Mouse (Mus musculus): Measurements from ENCODE around the gene Fes. TPM values are rescaled to one million over a fixed set of nuclear protein-coding genes. Genes with fewer than 3 reads are reported as not detected.

Gene Fes
- polyA plus RNA-seq, 1 experiment: 10.0 TPM

DNA sequence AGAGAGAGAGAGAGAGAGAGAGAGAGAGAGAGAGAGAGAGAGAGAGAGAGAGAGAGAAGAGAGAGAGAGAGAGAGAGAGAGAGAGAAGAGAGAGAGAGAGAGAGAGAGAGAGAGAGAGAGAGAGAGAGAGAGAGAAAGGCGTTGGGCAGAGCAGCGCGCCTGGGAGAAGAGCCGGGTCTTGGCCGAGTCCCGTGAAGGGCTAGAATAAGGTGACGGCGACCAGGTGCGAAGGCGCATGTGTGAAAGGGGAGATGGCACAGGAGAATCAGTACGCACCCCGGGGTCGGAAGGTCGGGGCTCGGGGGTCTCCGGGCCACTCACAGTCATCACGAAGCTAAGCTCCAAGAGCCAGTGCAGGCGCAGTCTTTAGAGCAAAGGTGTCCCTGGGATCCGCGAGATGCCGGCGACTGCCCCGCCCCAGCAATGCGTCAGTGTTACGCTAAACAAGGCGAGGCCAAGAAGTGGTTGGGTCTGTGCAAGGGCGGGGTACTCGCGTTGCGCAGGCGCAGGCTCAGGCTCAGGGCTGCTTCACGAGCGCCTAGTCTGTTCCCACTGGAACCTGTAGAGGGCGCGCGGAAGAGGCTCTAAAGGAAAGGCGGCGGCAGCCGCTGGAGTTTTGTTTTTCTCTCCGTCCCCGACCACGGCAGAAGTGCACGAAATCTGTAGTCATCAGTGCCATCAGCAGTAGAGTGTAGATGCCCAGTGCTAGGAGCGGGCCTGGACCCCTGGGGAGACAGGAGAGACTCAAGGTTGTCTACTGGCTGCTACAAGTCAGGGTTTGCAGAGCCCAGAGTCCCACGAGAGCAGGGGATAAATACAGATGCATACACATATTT, 47.7 kb downstream of the Fes start:
- peak; percentile 99 for DNase-seq

DNA sequence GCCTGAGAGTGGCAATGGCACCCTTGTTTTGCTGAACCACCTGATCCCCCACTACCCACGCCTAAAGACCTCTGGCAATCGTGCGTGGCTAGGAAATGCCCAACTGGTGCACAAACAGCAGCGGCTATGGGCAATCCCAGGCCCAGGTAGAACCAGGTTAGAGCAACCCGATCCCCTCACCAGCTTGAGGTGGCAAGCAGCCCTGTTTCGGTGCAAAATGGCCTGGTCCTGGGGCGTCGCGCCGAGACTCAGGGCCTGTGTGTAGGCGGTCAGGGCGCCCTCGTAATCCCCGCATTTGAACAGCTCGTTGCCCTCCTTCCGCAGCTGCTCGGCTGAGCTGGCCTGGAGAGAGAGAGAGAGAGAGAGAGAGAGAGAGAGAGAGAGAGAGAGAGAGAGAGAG, 48.4 kb downstream of the Fes start:
- no peaks in the 10 kb centered on the region for H3K27me3 ChIP-seq (replicated peaks; ENCODE audit: control insufficient read depth, insufficient read depth, low read length)
- 0 out of 2 replicates have a peak, but pooled peaks cover 2% of the 10 kb centered on the region for H3K36me3 ChIP-seq (ENCODE audit: control insufficient read depth, insufficient read depth, low read length)
- DNase-seq: peak; percentile 27
- H3K27ac ChIP-seq (ENCODE audit: insufficient read depth, low read depth, low read length): no peak overlapping the region
- peaks cover 13% of the 10 kb centered on the region for H3K4me1 ChIP-seq (ENCODE audit: control insufficient read depth, insufficient read depth, low read length)
- 6% methylated on average over 15 of the region's 17 CpGs for WGBS
- TF ChIP-seq CTCF (conservative IDR thresholded peaks at IDR 0.05; ENCODE audit: insufficient read depth, insufficient read length, low read depth, low read length): no peak
- no peak for TF ChIP-seq POLR2A (IDR thresholded peaks at IDR 0.05; ENCODE audit: low read depth, low read length)
- H3K4me3 ChIP-seq (ENCODE audit: insufficient read depth, low read depth, low read length): peak overlapping the region; percentile 61

More for the DNA sequence above, 47.7 kb downstream of the Fes start:
- H3K27ac ChIP-seq (ENCODE audit: insufficient read depth, low read depth, low read length): peak overlapping the region; percentile 85
- H3K27me3 ChIP-seq (replicated peaks; ENCODE audit: control insufficient read depth, insufficient read depth, low read length): no peaks in the 10 kb centered on the region
- under 1% methylated on average over 45 of the region's 45 CpGs for WGBS
- H3K36me3 ChIP-seq (ENCODE audit: control insufficient read depth, insufficient read depth, low read length): 0 out of 2 replicates have a peak, but pooled peaks cover 2% of the 10 kb centered on the region
- peaks cover 13% of the 10 kb centered on the region for H3K4me1 ChIP-seq (ENCODE audit: control insufficient read depth, insufficient read depth, low read length)
- TF ChIP-seq POLR2A (IDR thresholded peaks at IDR 0.05; ENCODE audit: low read depth, low read length): peak; percentile 89
- peak; percentile 69 for TF ChIP-seq CTCF (conservative IDR thresholded peaks at IDR 0.05; ENCODE audit: insufficient read depth, insufficient read length, low read depth, low read length)
- peak overlapping the region; percentile 87 for H3K4me3 ChIP-seq (ENCODE audit: insufficient read depth, low read depth, low read length)

DNA sequence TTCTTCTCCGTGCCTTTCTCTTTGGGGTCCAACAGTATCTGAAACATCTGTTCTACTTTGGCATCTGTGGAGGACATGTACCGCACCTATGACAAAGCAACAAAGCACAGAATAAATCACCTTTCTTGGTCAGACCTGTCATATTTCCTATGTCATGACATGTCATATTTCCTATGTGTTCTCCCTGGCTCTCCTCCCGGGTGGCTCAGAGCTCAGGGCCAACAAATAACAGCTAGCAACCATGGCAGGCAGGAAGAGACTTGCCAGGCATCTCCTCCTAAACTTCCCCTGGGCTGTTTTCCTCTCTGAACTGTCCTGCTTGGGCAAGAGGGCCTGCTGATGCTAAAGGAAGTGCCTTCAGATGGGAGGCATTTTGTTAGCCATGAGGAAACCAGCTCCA, 50.8 kb downstream of the Fes start:
- Histone ChIP-seq H3K27me3 (replicated peaks; ENCODE audit: control insufficient read depth, insufficient read depth, low read length) (no peaks in the 10 kb centered on the region), H3K4me3 (ENCODE audit: insufficient read depth, low read depth, low read length) (no peak overlapping the region), H3K4me1 (ENCODE audit: control insufficient read depth, insufficient read depth, low read length) (peaks cover 8% of the 10 kb centered on the region), H3K36me3 (ENCODE audit: control insufficient read depth, insufficient read depth, low read length) (peaks cover 3% of the 10 kb centered on the region; the same call in 1 of the 2 replicates), H3K27ac (ENCODE audit: insufficient read depth, low read depth, low read length) (no peak overlapping the region)
- TF ChIP-seq POLR2A (IDR thresholded peaks at IDR 0.05; ENCODE audit: low read depth, low read length) (no peak), CTCF (conservative IDR thresholded peaks at IDR 0.05; ENCODE audit: insufficient read depth, insufficient read length, low read depth, low read length) (no peak)
- DNase-seq: no peak
- WGBS: 80% methylated on average over 3 of the region's 3 CpGs

DNA sequence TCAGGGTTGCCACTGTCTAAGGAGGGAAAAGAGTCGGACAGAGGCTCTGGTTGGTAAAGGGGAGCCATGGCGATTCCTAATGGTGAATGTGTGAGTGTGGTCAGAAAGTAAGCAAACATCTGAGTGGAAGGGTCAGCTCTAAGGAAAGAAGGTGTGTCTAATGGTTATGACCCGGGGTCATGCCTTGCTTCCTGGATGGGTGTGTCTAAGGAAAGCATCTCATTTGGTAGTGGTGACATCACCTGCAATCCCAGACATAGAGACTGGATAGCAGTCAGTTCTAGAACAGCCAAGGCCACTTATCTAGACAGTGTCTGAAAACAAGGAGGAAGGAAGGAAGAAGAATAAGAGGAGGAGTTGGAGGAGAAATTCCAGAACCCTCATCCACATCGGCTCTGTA, 52.9 kb downstream of the Fes start:
- no peak for TF ChIP-seq CTCF (conservative IDR thresholded peaks at IDR 0.05; ENCODE audit: insufficient read depth, insufficient read length, low read depth, low read length)
- TF ChIP-seq POLR2A (IDR thresholded peaks at IDR 0.05; ENCODE audit: low read depth, low read length): no peak
- 79% methylated on average over 4 of the region's 4 CpGs for WGBS
- H3K4me1 ChIP-seq (ENCODE audit: control insufficient read depth, insufficient read depth, low read length): peaks cover 8% of the 10 kb centered on the region
- no peak for DNase-seq
- H3K27ac ChIP-seq (ENCODE audit: insufficient read depth, low read depth, low read length): no peak overlapping the region
- no peak overlapping the region for H3K4me3 ChIP-seq (ENCODE audit: insufficient read depth, low read depth, low read length)
- peaks cover 3% of the 10 kb centered on the region; the same call in 1 of the 2 replicates for H3K36me3 ChIP-seq (ENCODE audit: control insufficient read depth, insufficient read depth, low read length)
- no peaks in the 10 kb centered on the region for H3K27me3 ChIP-seq (replicated peaks; ENCODE audit: control insufficient read depth, insufficient read depth, low read length)

DNA sequence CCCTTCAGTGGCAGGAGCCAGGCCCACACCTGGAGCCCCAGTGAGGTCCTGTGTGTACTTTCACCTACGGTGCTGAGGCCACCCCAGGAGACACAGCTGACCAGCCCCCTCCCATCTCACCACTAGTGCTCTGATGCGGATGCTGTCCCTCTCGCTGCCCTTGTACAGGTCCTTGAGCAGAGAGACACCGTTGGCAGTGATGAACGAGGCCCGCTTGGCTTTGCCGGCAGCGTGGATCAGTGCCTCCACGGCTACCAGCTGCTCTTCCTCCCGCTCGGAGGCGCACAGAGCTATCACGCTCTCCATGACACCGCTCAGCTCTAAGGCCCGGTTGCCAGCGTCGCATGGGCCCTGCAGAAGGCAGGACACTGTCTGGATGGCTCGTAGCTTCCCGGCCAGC, 56.3 kb downstream of the Fes start:
- TF ChIP-seq CTCF (conservative IDR thresholded peaks at IDR 0.05; ENCODE audit: insufficient read depth, insufficient read length, low read depth, low read length): no peak
- no peak for TF ChIP-seq POLR2A (IDR thresholded peaks at IDR 0.05; ENCODE audit: low read depth, low read length)
- H3K36me3 ChIP-seq (ENCODE audit: control insufficient read depth, insufficient read depth, low read length): peaks cover 3% of the 10 kb centered on the region; the same call in 1 of the 2 replicates
- no peaks in the 10 kb centered on the region for H3K4me1 ChIP-seq (ENCODE audit: control insufficient read depth, insufficient read depth, low read length)
- DNase-seq: no peak
- H3K27me3 ChIP-seq (replicated peaks; ENCODE audit: control insufficient read depth, insufficient read depth, low read length): no peaks in the 10 kb centered on the region
- no peak overlapping the region for H3K4me3 ChIP-seq (ENCODE audit: insufficient read depth, low read depth, low read length)
- H3K27ac ChIP-seq (ENCODE audit: insufficient read depth, low read depth, low read length): no peak overlapping the region
- WGBS: 89% methylated on average over 19 of the region's 19 CpGs

DNA sequence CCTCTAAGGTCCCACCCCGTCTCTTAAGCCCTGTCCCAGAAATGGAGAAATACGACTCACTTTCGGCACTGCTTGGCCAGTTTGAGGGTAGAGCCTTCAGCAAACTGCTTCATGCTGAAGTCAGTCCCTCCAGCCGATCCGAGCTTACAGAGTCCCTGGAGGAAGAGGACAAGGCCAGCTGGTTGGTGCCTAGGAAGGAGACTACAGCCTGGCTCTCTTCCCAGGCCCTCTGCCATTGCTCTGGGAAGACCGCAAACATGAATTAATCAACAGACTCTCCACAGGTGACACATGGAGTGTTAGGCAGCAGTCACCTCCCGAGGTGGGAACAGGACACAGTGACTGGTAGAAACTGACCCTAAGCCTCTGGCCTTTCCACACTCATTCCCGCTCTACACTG, 57.5 kb downstream of the Fes start:
- Histone ChIP-seq H3K36me3 (ENCODE audit: control insufficient read depth, insufficient read depth, low read length) (peaks cover 3% of the 10 kb centered on the region; the same call in 1 of the 2 replicates), H3K4me1 (ENCODE audit: control insufficient read depth, insufficient read depth, low read length) (no peaks in the 10 kb centered on the region), H3K27ac (ENCODE audit: insufficient read depth, low read depth, low read length) (no peak overlapping the region), H3K4me3 (ENCODE audit: insufficient read depth, low read depth, low read length) (no peak overlapping the region), H3K27me3 (replicated peaks; ENCODE audit: control insufficient read depth, insufficient read depth, low read length) (no peaks in the 10 kb centered on the region)
- no peak for DNase-seq
- 84% methylated on average over 8 of the region's 8 CpGs for WGBS
- TF ChIP-seq POLR2A (IDR thresholded peaks at IDR 0.05; ENCODE audit: low read depth, low read length) (no peak), CTCF (conservative IDR thresholded peaks at IDR 0.05; ENCODE audit: insufficient read depth, insufficient read length, low read depth, low read length) (no peak)

Other genes starting within 250 kb of the Fes start
- gene Sema4b, start 201.1 kb downstream of the Fes start, polyA plus RNA-seq (2012; rRNA removed): 24.4 and 26.3 TPM in 2 replicates
- gene Cib1, start 155.1 kb downstream of the Fes start, polyA plus RNA-seq (2012; rRNA removed): 333 and 344 TPM in 2 replicates
- gene Gdpgp1, start 155.1 kb downstream of the Fes start, polyA plus RNA-seq (2012; rRNA removed): 2.4 and 2.6 TPM in 2 replicates
- gene Ttll13, start 141.6 kb downstream of the Fes start, polyA plus RNA-seq (2012; rRNA removed): 1.4 and 1.7 TPM in 2 replicates
- gene Ngrn, start 126.7 kb downstream of the Fes start, polyA plus RNA-seq (2012; rRNA removed): 21.6 TPM in 2 replicates
- 8.8 and 10.1 TPM in 2 replicates for gene Vps33b, start 118.3 kb downstream of the Fes start, polyA plus RNA-seq (2012; rRNA removed)
- gene Prc1, start 93.5 kb downstream of the Fes start, polyA plus RNA-seq (2012; rRNA removed): 1.6 and 1.7 TPM in 2 replicates
- gene Rccd1, start 63.5 kb downstream of the Fes start, polyA plus RNA-seq (2012; rRNA removed): 3.7 and 5.3 TPM in 2 replicates
- gene Unc45a, start 46.9 kb downstream of the Fes start, polyA plus RNA-seq (2012; rRNA removed): 53.3 and 81.0 TPM in 2 replicates
- gene Hddc3, start 44.8 kb downstream of the Fes start, polyA plus RNA-seq (2012; rRNA removed): 66.3 and 86.4 TPM in 2 replicates
- 40.4 and 49.9 TPM in 2 replicates for gene Man2a2, start 16.6 kb downstream of the Fes start, polyA plus RNA-seq (2012; rRNA removed)
- 145 and 172 TPM in 2 replicates for gene Furin, start 17.5 kb upstream of the Fes start, polyA plus RNA-seq (2012; rRNA removed)
- gene Blm, start 147.2 kb upstream of the Fes start, polyA plus RNA-seq (2012; rRNA removed): 0.53 and 0.58 TPM in 2 replicates

Measured in kidney, adult 2 months (tissue).